Mouse (Mus musculus): Measurements from ENCODE around the gene Speer4c. TPM values are rescaled to one million over a fixed set of nuclear protein-coding genes. Genes with fewer than 3 reads are reported as not detected.

Gene Speer4c
- not detected in 2 replicates for polyA plus RNA-seq (2015; fragmentation: Nextera tagmentation; extraction: Ambion mirVana)

GRCm38 (mm10) chr5:15714171-15714570 is at the start of gene Speer4c:
Gene Speer4c, minus strand, starts transcription at chr5:15714271.

Other genes with a start within 250 kb of the Speer4c start
- gene Gm21149, start 237.7 kb downstream of the Speer4c start, polyA plus RNA-seq (2015; fragmentation: Nextera tagmentation; extraction: Ambion mirVana) = 0.16 and 0.18 TPM in 2 replicates
- gene Gm21190, start 185.0 kb downstream of the Speer4c start, polyA plus RNA-seq (2015; fragmentation: Nextera tagmentation; extraction: Ambion mirVana) = not detected in 2 replicates
- gene Gm21083, start 136.9 kb downstream of the Speer4c start, polyA plus RNA-seq (2015; fragmentation: Nextera tagmentation; extraction: Ambion mirVana) = 0.11 and 0.21 TPM in 2 replicates
- gene Speer4d, start 95.2 kb downstream of the Speer4c start, polyA plus RNA-seq (2015; fragmentation: Nextera tagmentation; extraction: Ambion mirVana) = 0.17 TPM in 1 of 2 replicates, not detected in the other
- not detected in 2 replicates for gene 4930572O03Rik, start 57.2 kb downstream of the Speer4c start, polyA plus RNA-seq (2015; fragmentation: Nextera tagmentation; extraction: Ambion mirVana)
- gene Cacna2d1, start 220.4 kb upstream of the Speer4c start, polyA plus RNA-seq (2015; fragmentation: Nextera tagmentation; extraction: Ambion mirVana) = 27.6 and 45.2 TPM in 2 replicates